In the genomic region with DNA sequence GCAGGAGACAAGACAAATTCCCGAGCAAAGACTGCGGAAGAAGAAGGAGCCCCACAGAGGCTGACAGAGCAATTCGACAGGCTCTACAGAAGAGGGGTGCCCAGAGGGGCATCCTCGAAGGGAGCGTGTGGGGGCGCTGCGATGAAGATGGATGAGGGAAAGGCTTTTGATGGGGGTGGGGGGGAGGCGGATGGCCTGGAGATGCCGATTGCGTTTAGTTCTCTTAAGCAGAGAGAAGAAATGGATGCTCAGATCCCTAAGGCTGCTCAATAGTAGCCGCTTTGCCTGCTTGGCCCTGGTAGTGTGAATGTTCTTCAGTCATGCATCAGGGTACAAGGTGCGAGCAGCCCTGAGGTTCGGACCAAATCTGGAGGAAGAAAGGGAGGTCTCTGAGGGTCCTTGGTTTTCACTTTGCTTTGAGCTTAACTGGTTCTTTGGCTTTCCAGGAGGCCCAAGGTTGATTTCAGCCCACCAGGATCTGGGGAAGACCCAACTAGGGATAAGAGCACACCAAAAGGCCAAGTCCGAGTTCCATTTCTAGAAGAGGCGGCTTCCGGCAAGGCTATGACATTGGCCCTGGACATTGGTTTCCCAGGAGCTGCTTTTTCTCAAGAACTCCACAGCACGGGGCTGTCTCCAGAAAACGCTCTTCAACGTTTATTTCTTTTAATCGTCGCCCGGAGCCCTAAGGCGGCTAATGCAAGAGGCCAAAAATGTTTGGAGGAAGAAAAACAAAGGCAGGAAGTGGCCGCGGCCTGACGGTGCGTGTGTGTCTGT, we compare ENCODE assay signal across 12 mouse cellular contexts. TPM values are rescaled to one million over a fixed set of nuclear protein-coding genes. Genes with fewer than 3 reads are reported as not detected.
DNase-seq lines count a peak whose midpoint lies in the region; ATAC-seq and TF ChIP-seq lines count a peak whose summit lies in the region.
"Had no signal": no experiment of that assay in that cellular context is flagged by ENCODE, and none has a peak within 500 bp of the region (broad histone marks: within the 10 kb centered on the region; RNA-seq: fewer than 3 reads in every experiment).

No protein-coding gene starts in this region.

- H3K4me3 ChIP-seq in kidney, embryonic 16.5 days (ENCODE audit: low read length), result peak overlapping the region; percentile 50
- H3K4me3 ChIP-seq in kidney, adult 2 months (ENCODE audit: insufficient read depth, low read depth, low read length), result no peak overlapping the region; the same call in 1 of the 2 replicates
- H3K4me3 ChIP-seq in bone marrow macrophage, adult 2 months (ENCODE audit: insufficient read depth, low read length), result peak overlapping the region; percentile 17; the same call in 1 of the 2 replicates
- H3K4me3 ChIP-seq in neural tube, embryonic 15.5 days (replicated peaks), result peak overlapping the region; percentile 12

- peak overlapping the region; percentile 77 for H3K9ac ChIP-seq in kidney, embryonic 16.5 days (replicated peaks; ENCODE audit: low read length)
- H3K9ac ChIP-seq in neural tube, embryonic 15.5 days (replicated peaks), result peak overlapping the region; percentile 20; the same call in 1 of the 2 replicates

- no peaks in the 10 kb centered on the region for H3K9me3 ChIP-seq in kidney, embryonic 16.5 days (ENCODE audit: low read length)
- H3K9me3 ChIP-seq in neural tube, embryonic 15.5 days (replicated peaks), result no peaks in the 10 kb centered on the region

- no peak for ATAC-seq in kidney, embryonic 16.5 days (ENCODE audit: low FRiP score, low TSS enrichment)
- ATAC-seq in neural tube, embryonic 15.5 days (ENCODE audit: low FRiP score), result no peak
- ATAC-seq: midbrain, embryonic 16.5 days had no signal

- peaks cover 32% of the 10 kb centered on the region for H3K4me1 ChIP-seq in kidney, embryonic 16.5 days (ENCODE audit: insufficient read depth, low read length)
- H3K4me1 ChIP-seq in kidney, adult 2 months (ENCODE audit: control insufficient read depth, insufficient read depth, low read length), result no peaks in the 10 kb centered on the region
- no peaks in the 10 kb centered on the region for H3K4me1 ChIP-seq in bone marrow macrophage, adult 2 months (ENCODE audit: control insufficient read depth, insufficient read depth, low read length)
- H3K4me1 ChIP-seq in neural tube, embryonic 15.5 days, result peaks cover 12% of the 10 kb centered on the region; the same call in 1 of the 2 replicates

- H3K27me3 ChIP-seq in kidney, embryonic 16.5 days (ENCODE audit: insufficient read depth, low read length), result peaks cover 31% of the 10 kb centered on the region
- H3K27me3 ChIP-seq in kidney, adult 2 months (replicated peaks; ENCODE audit: control insufficient read depth, insufficient read depth, low read length), result peaks cover 8% of the 10 kb centered on the region; the same call in 1 of the 2 replicates
- peaks cover 80% of the 10 kb centered on the region for H3K27me3 ChIP-seq in neural tube, embryonic 15.5 days (replicated peaks)

- H3K4me2 ChIP-seq in kidney, embryonic 16.5 days (replicated peaks; ENCODE audit: low read depth, low read length), result peak overlapping the region; percentile 67
- H3K4me2 ChIP-seq in neural tube, embryonic 15.5 days, result peak overlapping the region; percentile 43

- 0 out of 2 replicates have a peak, but pooled peaks cover 3% of the 10 kb centered on the region for H3K36me3 ChIP-seq in kidney, embryonic 16.5 days (ENCODE audit: insufficient read depth, low read length)
- H3K36me3 ChIP-seq in kidney, adult 2 months (ENCODE audit: control insufficient read depth, insufficient read depth, low read length), result no peaks in the 10 kb centered on the region
- H3K36me3 ChIP-seq in neural tube, embryonic 15.5 days, result no peaks in the 10 kb centered on the region

- no peak for DNase-seq in kidney, adult 2 months
- DNase-seq in kidney, postnatal 4 days, result peak; percentile 57 to 71
- DNase-seq in frontal cortex, postnatal 36 days (ENCODE audit: low spot score in 2 of 2), result no peak
- no peak for DNase-seq in adipocyte (ENCODE audit: low spot score)
- DNase-seq: lung, postnatal 10 days; retina, postnatal 1 day had no signal

- WGBS in kidney, embryonic 16.5 days, result 4% methylated on average over 27 of the region's 27 CpGs
- WGBS in kidney, adult 2 months, result 55% methylated on average over 27 of the region's 27 CpGs
- WGBS in neural tube, embryonic 15.5 days, result 5% methylated on average over 27 of the region's 27 CpGs

- H3K27ac ChIP-seq in kidney, embryonic 16.5 days (ENCODE audit: low read length), result peak overlapping the region; percentile 95
- no peak overlapping the region for H3K27ac ChIP-seq in kidney, adult 2 months (ENCODE audit: insufficient read depth, low read depth, low read length)
- no peak overlapping the region for H3K27ac ChIP-seq in bone marrow macrophage, adult 2 months (ENCODE audit: insufficient read depth, low read depth, low read length)
- peak overlapping the region; percentile 42 for H3K27ac ChIP-seq in neural tube, embryonic 15.5 days (replicated peaks)

- TF ChIP-seq POLR2A in kidney, adult 2 months (IDR thresholded peaks at IDR 0.05; ENCODE audit: low read depth, low read length), result no peak
- no peak for TF ChIP-seq POLR2A in bone marrow macrophage, adult 2 months (IDR thresholded peaks at IDR 0.05; ENCODE audit: borderline replicate concordance, low read depth, low read length)

- no peak for TF ChIP-seq CTCF in kidney, adult 2 months (conservative IDR thresholded peaks at IDR 0.05; ENCODE audit: insufficient read depth, insufficient read length, low read depth, low read length)
- no peak for TF ChIP-seq CTCF in bone marrow macrophage, adult 2 months (IDR thresholded peaks at IDR 0.05; ENCODE audit: low read depth, low read length)

RNA-seq across cellular contexts. Expression of gene Hoxa11, which starts 3.2 kb away (rescaled TPM):
- 27.9 and 31.8 TPM in 2 replicates for polyA plus RNA-seq in kidney, embryonic 16.5 days (2015; fragmentation: Nextera tagmentation; extraction: Ambion mirVana)
- 3.7 TPM in 2 replicates for polyA plus RNA-seq in kidney, adult 2 months (2012; rRNA removed)
- polyA plus RNA-seq in bone marrow macrophage, adult 2 months (2012; ENCODE audit: insufficient read depth, insufficient read length, missing spikeins), result 0.25 TPM in 1 of 2 replicates, not detected in the other
- 4.3 and 9.6 TPM in 2 replicates for polyA plus RNA-seq in neural tube, embryonic 15.5 days (2015; fragmentation: Nextera tagmentation; extraction: Ambion mirVana)
- polyA plus RNA-seq: embryonic facial prominence, embryonic 14.5 days; heart, embryonic 14.5 days; midbrain, embryonic 16.5 days had no signal

RNA-seq across cellular contexts. Expression of gene Hoxa10, which starts 8.2 kb away (rescaled TPM):
- 147 and 154 TPM in 2 replicates for polyA plus RNA-seq in kidney, embryonic 16.5 days (2015; fragmentation: Nextera tagmentation; extraction: Ambion mirVana)
- polyA plus RNA-seq in kidney, adult 2 months (2012; rRNA removed), result 34.0 and 34.4 TPM in 2 replicates
- polyA plus RNA-seq in bone marrow macrophage, adult 2 months (2012; ENCODE audit: insufficient read depth, insufficient read length, missing spikeins), result 0.54 TPM in 1 of 2 replicates, not detected in the other
- 48.9 and 69.7 TPM in 2 replicates for polyA plus RNA-seq in neural tube, embryonic 15.5 days (2015; fragmentation: Nextera tagmentation; extraction: Ambion mirVana)
- polyA plus RNA-seq: embryonic facial prominence, embryonic 14.5 days; midbrain, embryonic 16.5 days had no signal

RNA-seq across cellular contexts. Expression of gene Hoxa13, which starts 11.9 kb away (rescaled TPM):
- 0.15 TPM in 2 replicates for polyA plus RNA-seq in kidney, embryonic 16.5 days (2015; fragmentation: Nextera tagmentation; extraction: Ambion mirVana)
- not detected in 2 replicates for polyA plus RNA-seq in kidney, adult 2 months (2012; rRNA removed)
- not detected in 2 replicates for polyA plus RNA-seq in bone marrow macrophage, adult 2 months (2012; ENCODE audit: insufficient read depth, insufficient read length, missing spikeins)
- polyA plus RNA-seq in neural tube, embryonic 15.5 days (2015; fragmentation: Nextera tagmentation; extraction: Ambion mirVana), result 0.08 and 0.26 TPM in 2 replicates
- polyA plus RNA-seq: embryonic facial prominence, embryonic 14.5 days; heart, embryonic 14.5 days; midbrain, embryonic 16.5 days had no signal

RNA-seq across cellular contexts. Expression of gene Hoxa9, which starts 17.9 kb away (rescaled TPM):
- polyA plus RNA-seq in kidney, embryonic 16.5 days (2015; fragmentation: Nextera tagmentation; extraction: Ambion mirVana), result 56.6 and 56.8 TPM in 2 replicates
- 36.0 and 63.1 TPM in 2 replicates for polyA plus RNA-seq in kidney, adult 2 months (2012; rRNA removed)
- polyA plus RNA-seq in bone marrow macrophage, adult 2 months (2012; ENCODE audit: insufficient read depth, insufficient read length, missing spikeins), result not detected in 2 replicates
- polyA plus RNA-seq in neural tube, embryonic 15.5 days (2015; fragmentation: Nextera tagmentation; extraction: Ambion mirVana), result 64.3 and 77.5 TPM in 2 replicates
- polyA plus RNA-seq: midbrain, embryonic 16.5 days had no signal

RNA-seq across cellular contexts. Expression of gene Hoxa7, which starts 27.2 kb away (rescaled TPM):
- 25.7 and 27.5 TPM in 2 replicates for polyA plus RNA-seq in kidney, embryonic 16.5 days (2015; fragmentation: Nextera tagmentation; extraction: Ambion mirVana)
- polyA plus RNA-seq in kidney, adult 2 months (2012; rRNA removed), result 44.1 and 45.9 TPM in 2 replicates
- not detected in 2 replicates for polyA plus RNA-seq in bone marrow macrophage, adult 2 months (2012; ENCODE audit: insufficient read depth, insufficient read length, missing spikeins)
- polyA plus RNA-seq in neural tube, embryonic 15.5 days (2015; fragmentation: Nextera tagmentation; extraction: Ambion mirVana), result 86.8 and 109 TPM in 2 replicates
- polyA plus RNA-seq: midbrain, embryonic 16.5 days had no signal

Comparison
In these comparisons a context has a peak if more than half of its experiments do, and no peak if none do; other contexts are left out.
1. H3K27ac ChIP-seq: peak in kidney, embryonic 16.5 days (single experiment) and neural tube, embryonic 15.5 days (single experiment); none in kidney, adult 2 months (single experiment) and bone marrow macrophage, adult 2 months (single experiment).
2. DNase-seq: peak in kidney, postnatal 4 days (2 of 2); none in kidney, adult 2 months (single experiment), frontal cortex, postnatal 36 days (0 of 2) and adipocyte (single experiment).
3. RNA of gene Hoxa10, which starts 8.2 kb away (polyA plus RNA-seq): 147 to 154 TPM in kidney, embryonic 16.5 days, 48.9 to 69.7 TPM in neural tube, embryonic 15.5 days and 34.0 to 34.4 TPM in kidney, adult 2 months; 0.54 TPM in bone marrow macrophage, adult 2 months; every median in the first group is over 10 times any median in the second.